Mouse (Mus musculus) liver, embryonic 11.5 days (tissue): ENCODE results near the gene Tac2. TPM values are rescaled to one million over a fixed set of nuclear protein-coding genes. Genes with fewer than 3 reads are reported as not detected.

Experiments
- ATAC-seq: fragments of 200-750 bp; cut with Nextera tagmentation; replicated peaks from 2 replicates; pipeline ENCODE4 v1.8.0; 2017; ENCODE audit warnings: moderate number of reproducible peaks, mild to moderate bottlenecking, moderate TSS enrichment, moderate library complexity; ENCODE audit not compliant: low FRiP score
- DNase-seq: peaks from one replicate; pipeline ENCODE4 v3.0.0-alpha.2; 2017; ENCODE audit warnings: low spot score
- H3K27ac ChIP-seq: fragments of 300-500 bp; sonication (generic); 2 replicates; pipeline ENCODE4 v1.5.1; 2014; ENCODE audit warnings: mild to moderate bottlenecking, low read depth, low read length, control low read depth
- H3K27me3 ChIP-seq: fragments of 300-500 bp; sonication (generic); replicated peaks from 2 replicates; pipeline ENCODE4 v1.6.1; 2014; ENCODE audit warnings: low read length, mixed read lengths; ENCODE audit not compliant: control insufficient read depth, insufficient read depth
- H3K36me3 ChIP-seq: fragments of 300-500 bp; sonication (generic); 2 replicates; pipeline ENCODE4 v1.6.1; 2014; ENCODE audit warnings: mild to moderate bottlenecking, low read length, moderate library complexity, mixed read lengths; ENCODE audit not compliant: control insufficient read depth, insufficient read depth
- H3K4me1 ChIP-seq: fragments of 300-500 bp; sonication (generic); replicated peaks from 2 replicates; pipeline ENCODE4 v1.6.1; 2014; ENCODE audit warnings: low read length, mixed read lengths; ENCODE audit not compliant: control insufficient read depth, insufficient read depth
- H3K4me2 ChIP-seq: fragments of 300-500 bp; sonication (generic); 2 replicates; pipeline ENCODE4 v1.6.1; 2014; ENCODE audit warnings: mild to moderate bottlenecking, control low read depth, moderate library complexity
- H3K4me3 ChIP-seq: fragments of 300-500 bp; sonication (generic); 2 replicates; pipeline ENCODE4 v1.5.1; 2014; ENCODE audit warnings: low read depth, low read length, control low read depth
- H3K9ac ChIP-seq: fragments of 300-500 bp; sonication (generic); 2 replicates; pipeline ENCODE4 v1.6.1; 2014; ENCODE audit warnings: low read depth, low read length, control low read depth
- H3K9me3 ChIP-seq: fragments of 300-500 bp; sonication (generic); 2 replicates; pipeline ENCODE4 v1.6.1; 2016; ENCODE audit warnings: low read length, inconsistent platforms, mixed read lengths; ENCODE audit not compliant: control insufficient read depth
- WGBS: fragments of 180-500 bp; shearing (Covaris S2); extraction: QIAGEN DNeasy Blood & Tissue Kit; methylation state at CpG from one replicate; pipeline ENCODE4 v1.1.7; 2014; 5-methylcytosine and 5-hydroxymethylcytosine counted together
- polyA plus RNA-seq: library from polyadenylated mRNA; unstranded; fragments of >200 nt; fragmentation: Nextera tagmentation; extraction: Ambion mirVana; gene quantifications from 2 replicates; pipeline ENCODE4 v1.2.1, GENCODE M21; 2014

The Tac2 gene
- polyA plus RNA-seq, 1 experiment from 2014 or later, result 16.0 TPM

DNA sequence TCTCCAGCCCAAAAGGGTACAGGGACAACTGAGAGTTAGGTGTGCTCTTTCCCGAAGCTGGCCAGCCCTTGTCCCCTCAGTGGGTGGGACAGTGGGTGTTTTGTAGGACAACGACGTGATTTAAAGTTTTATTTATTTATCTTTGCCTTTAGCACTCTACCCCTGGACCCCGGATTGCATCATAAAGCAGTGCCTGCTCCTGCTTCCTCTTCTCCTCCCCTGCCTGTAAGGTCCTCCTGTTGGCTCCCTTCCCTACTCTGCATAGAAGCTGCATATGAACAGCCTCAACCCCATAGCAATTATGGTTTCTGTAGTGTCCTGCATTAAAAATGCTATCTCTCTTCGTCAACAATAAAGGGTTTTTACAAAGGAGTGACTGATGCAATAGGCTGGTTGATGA is 7.1 kb downstream of the Tac2 start:
- peaks cover 45% of the 10 kb centered on the region for H3K4me1 ChIP-seq
- no peaks in the 10 kb centered on the region for H3K9me3 ChIP-seq
- H3K27ac ChIP-seq, result peak overlapping the region; percentile 67
- no peak overlapping the region for H3K9ac ChIP-seq
- no peak overlapping the region for H3K4me3 ChIP-seq
- peak overlapping the region; percentile 26 for H3K4me2 ChIP-seq
- no peak for DNase-seq
- H3K36me3 ChIP-seq, result no peaks in the 10 kb centered on the region
- WGBS, result 35% methylated on average over 5 of the region's 5 CpGs
- H3K27me3 ChIP-seq, result 0 out of 2 replicates have a peak, but pooled peaks cover 5% of the 10 kb centered on the region
- ATAC-seq, result no peak

DNA sequence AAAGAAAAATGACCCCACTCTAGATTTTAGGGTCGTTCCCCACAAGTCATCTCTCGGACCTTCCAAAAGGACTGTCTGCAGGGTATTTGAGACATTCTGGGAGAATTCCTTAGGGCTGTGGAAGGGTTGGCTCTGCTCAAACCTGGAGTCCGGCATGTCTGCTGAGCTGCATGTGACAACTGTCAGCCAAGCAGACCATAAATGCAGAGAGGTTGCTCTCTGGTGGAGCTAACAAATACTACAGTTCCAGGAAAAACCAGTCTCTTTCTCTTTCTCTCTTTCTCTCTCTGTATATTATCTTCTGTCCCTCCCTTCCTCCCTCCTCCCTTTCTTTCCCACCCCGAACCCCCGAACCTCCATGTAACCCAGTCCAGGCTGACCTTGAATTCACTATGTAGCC is 10.2 kb downstream of the Tac2 start:
- H3K4me3 ChIP-seq, result no peak overlapping the region
- WGBS, result 47% methylated on average over 5 of the region's 5 CpGs
- ATAC-seq, result no peak
- DNase-seq, result no peak
- no peak overlapping the region for H3K9ac ChIP-seq
- no peaks in the 10 kb centered on the region for H3K9me3 ChIP-seq
- no peaks in the 10 kb centered on the region for H3K27me3 ChIP-seq
- peaks cover 56% of the 10 kb centered on the region for H3K4me1 ChIP-seq
- no peaks in the 10 kb centered on the region for H3K36me3 ChIP-seq
- H3K27ac ChIP-seq, result no peak overlapping the region
- no peak overlapping the region for H3K4me2 ChIP-seq

DNA sequence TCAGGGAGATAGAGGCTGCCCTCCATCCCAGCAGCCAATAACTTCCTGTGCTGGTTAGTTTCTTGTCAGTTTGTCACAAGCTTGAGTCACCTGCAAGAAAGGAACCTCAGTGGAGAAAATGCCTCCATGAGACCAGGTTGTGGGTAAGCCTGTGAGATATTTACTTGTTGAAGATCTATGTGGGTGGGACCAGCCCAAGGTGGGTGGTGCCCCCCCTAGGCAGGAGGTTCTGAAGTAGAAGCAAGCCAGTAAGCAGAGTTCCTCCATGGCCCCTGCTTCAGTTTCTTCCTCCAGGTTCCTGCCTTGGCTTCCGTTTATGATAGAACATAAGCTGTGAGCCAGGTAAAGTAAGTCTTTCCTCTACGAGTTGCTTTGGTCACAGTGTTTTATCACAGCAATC is 12.0 kb downstream of the Tac2 start:
- WGBS, result 65% methylated on average over 2 of the region's 2 CpGs
- ATAC-seq (no peak), DNase-seq (no peak)
- Histone ChIP-seq H3K36me3 (no peaks in the 10 kb centered on the region), H3K27me3 (no peaks in the 10 kb centered on the region), H3K4me3 (no peak overlapping the region), H3K9me3 (no peaks in the 10 kb centered on the region), H3K9ac (no peak overlapping the region), H3K4me2 (no peak overlapping the region), H3K4me1 (peaks cover 47% of the 10 kb centered on the region), H3K27ac (no peak overlapping the region; the same call in 1 of the 2 replicates)

DNA sequence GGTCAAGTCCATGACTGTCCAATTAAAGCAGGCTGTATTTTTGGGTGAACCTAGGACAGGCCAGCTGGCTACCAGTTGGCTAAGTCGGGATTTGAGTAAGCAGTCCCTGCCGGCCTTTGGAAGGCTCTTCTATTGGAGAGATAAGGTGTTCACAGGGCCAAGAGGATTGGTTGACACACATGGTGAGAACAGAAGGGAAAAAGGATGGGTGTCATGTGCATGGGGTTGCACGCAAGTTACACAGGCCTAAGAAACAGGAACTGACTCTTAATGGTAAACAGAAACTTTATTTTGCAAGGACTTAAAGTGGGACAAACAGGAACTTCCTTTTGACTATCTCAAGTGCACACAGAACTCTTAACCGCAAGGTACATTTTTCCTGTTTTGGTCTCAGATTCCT is 12.6 kb downstream of the Tac2 start:
- Histone ChIP-seq H3K9ac (no peak overlapping the region), H3K4me2 (no peak overlapping the region), H3K4me1 (peaks cover 41% of the 10 kb centered on the region), H3K9me3 (no peaks in the 10 kb centered on the region), H3K27ac (no peak overlapping the region), H3K27me3 (no peaks in the 10 kb centered on the region), H3K36me3 (peaks cover 4% of the 10 kb centered on the region; the same call in 1 of the 2 replicates), H3K4me3 (no peak overlapping the region)
- WGBS, result 43% methylated on average over 4 of the region's 4 CpGs
- ATAC-seq (no peak), DNase-seq (no peak)

DNA sequence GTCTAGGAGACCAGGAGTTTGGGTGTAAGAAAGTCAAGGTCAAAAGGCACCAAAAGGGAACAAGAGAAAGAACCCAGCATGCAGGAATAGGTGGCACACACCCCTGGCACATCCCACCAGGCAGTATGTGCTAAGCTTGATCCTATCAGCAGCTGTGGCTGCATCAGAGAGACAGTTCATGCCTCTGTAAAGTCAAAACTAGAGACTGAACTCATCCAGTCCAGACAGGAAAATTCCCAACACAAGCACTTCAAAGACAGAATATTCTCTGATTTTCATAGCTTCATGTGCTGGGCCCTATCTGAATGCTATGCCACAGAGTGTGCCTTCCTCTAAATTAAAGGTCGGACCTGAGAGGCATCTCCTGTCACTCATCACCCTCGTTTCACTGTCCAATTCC is 13.3 kb downstream of the Tac2 start:
- no peak for ATAC-seq
- Histone ChIP-seq H3K4me1 (peaks cover 41% of the 10 kb centered on the region), H3K9ac (no peak overlapping the region), H3K4me3 (no peak overlapping the region), H3K27ac (no peak overlapping the region), H3K27me3 (no peaks in the 10 kb centered on the region), H3K4me2 (no peak overlapping the region), H3K9me3 (no peaks in the 10 kb centered on the region), H3K36me3 (peaks cover 10% of the 10 kb centered on the region)
- WGBS, result 21% methylated on average over 2 of the region's 2 CpGs
- no peak for DNase-seq

DNA sequence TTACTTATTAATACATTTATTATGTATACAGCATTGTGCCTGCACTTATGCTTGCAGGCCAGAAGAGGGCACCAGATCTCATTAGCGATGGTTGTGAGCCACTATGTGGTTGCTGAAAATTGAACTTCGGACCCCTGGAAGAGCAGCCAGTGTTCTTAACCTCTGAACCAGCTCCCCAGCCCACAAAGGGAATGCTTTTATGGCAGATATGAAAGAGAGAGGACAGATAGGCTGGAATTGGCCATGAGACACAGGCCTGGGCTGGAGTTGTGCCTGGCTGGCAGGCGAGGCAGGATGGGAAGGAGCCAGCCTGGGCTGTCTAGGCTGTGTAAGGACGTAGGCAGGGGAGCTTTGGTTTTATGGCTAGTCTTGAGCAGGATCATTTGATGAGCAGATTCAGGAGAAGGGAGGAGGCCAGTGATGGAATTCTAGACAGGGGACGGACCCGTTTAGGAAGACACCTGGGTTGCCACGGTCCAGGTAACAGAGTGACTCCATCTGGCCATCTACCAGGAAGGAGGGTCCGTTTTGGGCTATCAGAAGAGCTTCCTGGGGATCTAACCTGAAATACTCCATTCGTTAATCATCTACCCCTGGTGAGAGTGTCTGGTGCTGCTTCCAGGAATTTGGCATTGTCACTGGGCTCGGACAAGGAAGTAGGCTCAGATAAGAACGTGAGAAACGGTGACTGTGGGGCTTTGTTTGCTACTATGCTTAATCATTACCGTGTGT is 14.0 kb downstream of the Tac2 start:
- 32% methylated on average over 13 of the region's 13 CpGs for WGBS
- Histone ChIP-seq H3K4me2 (peak overlapping the region; percentile 88), H3K4me3 (peak overlapping the region; percentile 96), H3K9ac (peak overlapping the region; percentile 41), H3K27me3 (no peaks in the 10 kb centered on the region), H3K4me1 (peaks cover 41% of the 10 kb centered on the region), H3K36me3 (peaks cover 18% of the 10 kb centered on the region), H3K27ac (peak overlapping the region; percentile 79), H3K9me3 (no peaks in the 10 kb centered on the region)
- no peak for DNase-seq
- ATAC-seq, result peak; percentile 44

DNA sequence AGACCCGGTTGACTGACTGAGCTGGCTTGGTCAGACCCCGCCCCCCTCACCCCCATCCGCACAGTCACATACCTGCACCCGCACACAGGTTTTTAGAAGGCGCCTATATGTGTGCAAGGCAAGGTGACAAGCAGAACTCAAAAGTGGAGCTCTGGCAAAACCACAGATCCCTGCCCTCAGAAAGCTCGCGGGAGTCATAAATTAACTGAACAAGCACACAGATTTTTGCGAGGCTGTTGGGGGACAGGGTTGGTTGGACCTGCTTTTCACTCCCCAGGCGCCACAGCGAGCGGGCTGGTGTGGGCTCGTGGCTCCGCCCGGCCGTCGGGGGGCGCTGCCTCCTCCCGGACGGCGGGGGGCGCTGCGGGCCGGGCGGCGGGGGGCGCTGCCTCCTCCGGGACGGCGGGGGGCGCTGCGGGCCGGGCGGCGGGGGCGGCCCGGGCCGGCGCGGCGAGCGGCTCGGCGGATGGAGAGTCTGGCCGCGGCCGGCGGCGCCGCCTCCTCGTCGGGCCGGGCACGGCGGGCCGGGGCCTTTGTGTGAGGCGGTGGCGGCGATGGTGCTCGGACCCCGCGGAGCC is 14.9 kb downstream of the Tac2 start, which contains the start of gene Zbtb39:
Zbtb39 (plus strand) TSS at position 456 of the 578 bp plus-strand sequence.
- no peaks in the 10 kb centered on the region for H3K9me3 ChIP-seq
- ATAC-seq, result peak; percentile 77
- H3K4me1 ChIP-seq, result peaks cover 35% of the 10 kb centered on the region
- no peaks in the 10 kb centered on the region for H3K27me3 ChIP-seq
- under 1% methylated on average over 56 of the region's 61 CpGs for WGBS
- peak within 1 kb of the TSS; percentile 95 for H3K9ac ChIP-seq
- H3K4me3 ChIP-seq, result peak within 1 kb of the TSS; percentile 96
- peaks cover 26% of the 10 kb centered on the region for H3K36me3 ChIP-seq
- peak within 1 kb of the TSS; percentile 88 for H3K4me2 ChIP-seq
- DNase-seq, result peak; percentile 82
- peak within 1 kb of the TSS; percentile 79 for H3K27ac ChIP-seq

DNA sequence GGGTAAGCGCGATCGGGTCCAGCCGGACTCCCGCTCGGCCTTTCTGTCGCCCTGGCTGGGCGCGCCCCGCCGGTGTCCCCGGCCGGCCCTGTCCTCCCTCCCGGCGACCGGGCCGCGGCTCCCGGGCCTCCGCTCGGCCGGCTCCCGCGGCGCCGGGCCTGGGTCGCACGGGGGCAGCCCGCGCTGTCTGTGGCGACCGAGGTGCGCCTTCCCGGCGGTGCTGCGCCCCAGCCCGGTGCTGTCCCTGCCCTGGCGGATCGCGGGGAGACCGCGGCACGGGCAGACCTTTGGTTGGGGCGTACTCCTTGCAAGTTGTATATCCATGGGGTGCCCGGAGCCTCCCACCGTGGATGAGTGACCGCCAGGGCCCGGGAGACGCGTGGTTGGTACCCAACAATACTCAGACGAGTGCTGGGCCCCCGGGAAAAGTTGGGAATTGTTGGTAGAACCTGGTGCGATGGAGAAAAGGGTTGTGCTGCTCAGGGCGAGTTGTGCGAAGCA is 15.4 kb downstream of the Tac2 start:
- no peaks in the 10 kb centered on the region for H3K9me3 ChIP-seq
- H3K4me3 ChIP-seq, result peak overlapping the region; percentile 96
- H3K9ac ChIP-seq, result peak overlapping the region; percentile 95
- peak; percentile 66 for DNase-seq
- under 1% methylated on average over 53 of the region's 55 CpGs for WGBS
- H3K36me3 ChIP-seq, result peaks cover 30% of the 10 kb centered on the region
- peak overlapping the region; percentile 88 for H3K4me2 ChIP-seq
- H3K27ac ChIP-seq, result peak overlapping the region; percentile 79
- no peaks in the 10 kb centered on the region for H3K27me3 ChIP-seq
- ATAC-seq, result peak; percentile 47
- H3K4me1 ChIP-seq, result peaks cover 31% of the 10 kb centered on the region
